Mouse (Mus musculus) midbrain, postnatal 0 days (tissue): ENCODE data around the gene Qpctl. TPM values are rescaled to one million over a fixed set of nuclear protein-coding genes. Genes with fewer than 3 reads are reported as not detected.

ENCODE experiments used
- ATAC-seq: fragments of 200-750 bp; cut with Nextera tagmentation; 2 replicates; pipeline ENCODE4 v1.8.0; 2017; ENCODE audit warnings: moderate number of reproducible peaks, mild to moderate bottlenecking, moderate TSS enrichment, moderate library complexity; ENCODE audit not compliant: low FRiP score
- DNase-seq: peaks from one replicate; pipeline ENCODE4 v3.0.0-alpha.2; 2015; ENCODE audit warnings: low spot score
- H3K27ac ChIP-seq: fragments of 300-500 bp; sonication (generic); 2 replicates; pipeline ENCODE4 v1.5.1; 2014; ENCODE audit warnings: low read depth, mild to moderate bottlenecking, low read length, mixed read lengths
- H3K27me3 ChIP-seq: fragments of 300-500 bp; sonication (generic); 2 replicates; pipeline ENCODE4 v1.6.1; 2014; ENCODE audit warnings: low read length, control low read depth, mixed read lengths; ENCODE audit not compliant: insufficient read depth
- H3K36me3 ChIP-seq: fragments of 300-500 bp; sonication (generic); 2 replicates; pipeline ENCODE4 v1.6.1; 2014; ENCODE audit warnings: low read length, control low read depth, mixed read lengths; ENCODE audit not compliant: insufficient read depth
- H3K4me1 ChIP-seq: fragments of 300-500 bp; sonication (generic); 2 replicates; pipeline ENCODE4 v1.6.1; 2014; ENCODE audit warnings: mild to moderate bottlenecking, control low read depth, antibody characterized with exemption, low read length, mixed read lengths; ENCODE audit not compliant: insufficient read depth
- H3K4me2 ChIP-seq: fragments of 300-500 bp; sonication (generic); 2 replicates; pipeline ENCODE4 v1.6.1; 2014; ENCODE audit warnings: low read depth, mild to moderate bottlenecking, low read length, mixed read lengths; ENCODE audit not compliant: poor library complexity, severe bottlenecking
- H3K4me3 ChIP-seq: fragments of 300-500 bp; sonication (generic); 2 replicates; pipeline ENCODE4 v1.5.1; 2014; ENCODE audit warnings: low read depth, mild to moderate bottlenecking, low read length, moderate library complexity
- H3K9ac ChIP-seq: fragments of 300-500 bp; sonication (generic); replicated peaks from 2 replicates; pipeline ENCODE4 v1.6.1; 2014; ENCODE audit warnings: mild to moderate bottlenecking, low read length, moderate library complexity, mixed read lengths; ENCODE audit not compliant: poor library complexity, severe bottlenecking
- H3K9me3 ChIP-seq: fragments of 300-500 bp; sonication (generic); 2 replicates; pipeline ENCODE4 v1.6.1; 2016; ENCODE audit warnings: low read length, control low read depth
- CTCF ChIP-seq: IDR thresholded peaks from 2 replicates; pipeline ENCODE4 v1.5.1; 2016; ENCODE audit warnings: antibody characterized with exemption, mild to moderate bottlenecking
- WGBS: fragments of 180-500 bp; shearing (Covaris S2); extraction: QIAGEN DNeasy Blood & Tissue Kit; methylation state at CpG from one replicate; pipeline ENCODE4 v1.1.7; 2014; 5-methylcytosine and 5-hydroxymethylcytosine counted together
- polyA plus RNA-seq: library from polyadenylated mRNA; unstranded; fragments of >200 nt; fragmentation: Nextera tagmentation; extraction: Ambion mirVana; gene quantifications from 2 replicates; pipeline ENCODE4 v1.2.1, GENCODE M21; 2015
- total RNA-seq: library from RNA; depleted of rRNA; stranded (reverse); fragments of >200 nt; gene quantifications from 2 replicates; pipeline ENCODE4 v1.2.3, GENCODE M21; 2014

The Qpctl gene
- total and polyA plus RNA-seq, 2 experiments from 2014 or later, result 17.3 to 30.2 TPM

- no peak for TF ChIP-seq CTCF
- no peaks in the 10 kb centered on the region for H3K9me3 ChIP-seq
- H3K4me3 ChIP-seq, result peak overlapping the region; percentile 74
- 0 out of 2 replicates have a peak, but pooled peaks cover 1% of the 10 kb centered on the region for H3K36me3 ChIP-seq
- H3K27me3 ChIP-seq, result no peaks in the 10 kb centered on the region
- DNase-seq, result no peak
- peak overlapping the region; percentile 88 for H3K4me2 ChIP-seq
- ATAC-seq, result peak; percentile 25
- no peaks in the 10 kb centered on the region; the same call in 1 of the 2 replicates for H3K4me1 ChIP-seq
- peak overlapping the region; percentile 63 for H3K27ac ChIP-seq
- peak overlapping the region; percentile 85 for H3K9ac ChIP-seq
- WGBS, result 6% methylated on average over 16 of the region's 21 CpGs
These were observed 27.4 kb upstream of the Qpctl start for GRCm38 (mm10) chr7:19176516-19176947.

- H3K4me1 ChIP-seq, result no peaks in the 10 kb centered on the region; the same call in 1 of the 2 replicates
- TF ChIP-seq CTCF, result no peak
- H3K9ac ChIP-seq, result peak within 1 kb of the TSS; percentile 85
- WGBS, result under 1% methylated on average over 30 of the region's 30 CpGs
- peak within 1 kb of the TSS; percentile 88 for H3K4me2 ChIP-seq
- peak within 1 kb of the TSS; percentile 74 for H3K4me3 ChIP-seq
- DNase-seq, result peak; percentile 95
- ATAC-seq, result peak; percentile 95
- no peaks in the 10 kb centered on the region for H3K9me3 ChIP-seq
- H3K27me3 ChIP-seq, result no peaks in the 10 kb centered on the region
- peak within 1 kb of the TSS; percentile 63 for H3K27ac ChIP-seq
- H3K36me3 ChIP-seq, result no peaks in the 10 kb centered on the region
These were observed 26.8 kb upstream of the Qpctl start, which contains the start of gene Eml2 for GRCm38 (mm10) chr7:19175708-19176515. Eml2 (plus strand) TSS chr7:19176421.

- Histone ChIP-seq H3K27ac (no peak overlapping the region; the same call in 1 of the 2 replicates), H3K4me2 (peak overlapping the region; percentile 45), H3K9me3 (no peaks in the 10 kb centered on the region), H3K4me3 (peak overlapping the region; percentile 14; the same call in 1 of the 2 replicates), H3K4me1 (no peaks in the 10 kb centered on the region; the same call in 1 of the 2 replicates), H3K27me3 (no peaks in the 10 kb centered on the region), H3K9ac (no peak overlapping the region), H3K36me3 (no peaks in the 10 kb centered on the region)
- TF ChIP-seq CTCF, result peak; percentile 90
- no peak for ATAC-seq
- DNase-seq, result peak; percentile 83
- WGBS, result 2% methylated on average over 17 of the region's 17 CpGs
These were observed 23.8 kb upstream of the Qpctl start for GRCm38 (mm10) chr7:19172874-19173273.

GRCm38 (mm10) chr7:19171831-19172230, 22.7 kb upstream of the Qpctl start:
- no peak for ATAC-seq
- Histone ChIP-seq H3K27ac (no peak overlapping the region), H3K4me2 (no peak overlapping the region), H3K9ac (no peak overlapping the region; the same call in 1 of the 2 replicates), H3K4me1 (no peaks in the 10 kb centered on the region; the same call in 1 of the 2 replicates), H3K36me3 (no peaks in the 10 kb centered on the region), H3K27me3 (no peaks in the 10 kb centered on the region), H3K4me3 (no peak overlapping the region), H3K9me3 (no peaks in the 10 kb centered on the region)
- no peak for DNase-seq
- TF ChIP-seq CTCF, result no peak
- 46% methylated on average over 8 of the region's 8 CpGs for WGBS

DNA sequence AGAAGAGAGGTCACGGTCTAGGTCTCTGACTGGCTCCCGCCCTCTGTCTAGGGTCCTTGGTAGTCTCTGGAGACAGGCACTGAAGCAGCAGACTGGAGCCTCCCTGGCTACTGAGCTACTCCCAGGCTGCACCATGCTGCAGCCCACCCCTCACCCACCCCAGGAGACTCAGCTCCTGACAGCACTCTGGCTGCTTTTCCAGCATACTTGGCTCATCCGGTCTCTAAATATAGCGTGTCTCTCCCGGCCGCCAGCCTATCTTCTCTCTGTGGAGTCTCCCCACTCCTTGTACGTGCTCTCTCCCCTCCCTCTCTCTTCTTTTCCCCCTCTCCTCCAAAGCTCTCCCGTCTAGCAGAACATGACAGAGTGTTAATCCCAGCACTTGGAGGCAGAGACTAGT, 21.1 kb upstream of the Qpctl start:
- no peaks in the 10 kb centered on the region for H3K36me3 ChIP-seq
- no peaks in the 10 kb centered on the region for H3K27me3 ChIP-seq
- TF ChIP-seq CTCF, result no peak
- WGBS, result 43% methylated on average over 8 of the region's 8 CpGs
- no peaks in the 10 kb centered on the region for H3K9me3 ChIP-seq
- no peaks in the 10 kb centered on the region; the same call in 1 of the 2 replicates for H3K4me1 ChIP-seq
- no peak overlapping the region for H3K4me3 ChIP-seq
- no peak overlapping the region for H3K4me2 ChIP-seq
- ATAC-seq, result peak; percentile 39; the same call in 1 of the 2 replicates
- H3K27ac ChIP-seq, result peak overlapping the region; percentile 32; the same call in 1 of the 2 replicates
- no peak overlapping the region for H3K9ac ChIP-seq
- DNase-seq, result no peak

GRCm38 (mm10) chr7:19169506-19169905, 20.4 kb upstream of the Qpctl start:
- no peak for TF ChIP-seq CTCF
- Histone ChIP-seq H3K27ac (0 out of 2 replicates have a peak overlapping the region, but pooled peaks have one; percentile 32), H3K27me3 (peaks cover 3% of the 10 kb centered on the region; the same call in 1 of the 2 replicates), H3K9ac (no peak overlapping the region), H3K4me3 (no peak overlapping the region), H3K4me2 (no peak overlapping the region), H3K4me1 (peaks cover 3% of the 10 kb centered on the region; the same call in 1 of the 2 replicates), H3K9me3 (no peaks in the 10 kb centered on the region), H3K36me3 (no peaks in the 10 kb centered on the region)
- ATAC-seq (0 out of 2 replicates have a peak, but pooled peaks have one; percentile 7), DNase-seq (no peak)
- WGBS, result 46% methylated on average over 10 of the region's 10 CpGs
